Mouse (Mus musculus) right cerebral cortex, postnatal 10 days (tissue): ENCODE results near the gene Rnf126.
"Not testable (repeated sequence)": the region's sequence is repeated elsewhere in the genome, so short reads cannot be mapped to it uniquely, and the experiment has no call there.

ENCODE experiments used
- DNase-seq, 2 experiments: peaks; one replicate each; pipeline ENCODE4 v3.0.0; 2021; ENCODE audit warnings: low spot score in 2 of 2

Rnf126 gene

DNA sequence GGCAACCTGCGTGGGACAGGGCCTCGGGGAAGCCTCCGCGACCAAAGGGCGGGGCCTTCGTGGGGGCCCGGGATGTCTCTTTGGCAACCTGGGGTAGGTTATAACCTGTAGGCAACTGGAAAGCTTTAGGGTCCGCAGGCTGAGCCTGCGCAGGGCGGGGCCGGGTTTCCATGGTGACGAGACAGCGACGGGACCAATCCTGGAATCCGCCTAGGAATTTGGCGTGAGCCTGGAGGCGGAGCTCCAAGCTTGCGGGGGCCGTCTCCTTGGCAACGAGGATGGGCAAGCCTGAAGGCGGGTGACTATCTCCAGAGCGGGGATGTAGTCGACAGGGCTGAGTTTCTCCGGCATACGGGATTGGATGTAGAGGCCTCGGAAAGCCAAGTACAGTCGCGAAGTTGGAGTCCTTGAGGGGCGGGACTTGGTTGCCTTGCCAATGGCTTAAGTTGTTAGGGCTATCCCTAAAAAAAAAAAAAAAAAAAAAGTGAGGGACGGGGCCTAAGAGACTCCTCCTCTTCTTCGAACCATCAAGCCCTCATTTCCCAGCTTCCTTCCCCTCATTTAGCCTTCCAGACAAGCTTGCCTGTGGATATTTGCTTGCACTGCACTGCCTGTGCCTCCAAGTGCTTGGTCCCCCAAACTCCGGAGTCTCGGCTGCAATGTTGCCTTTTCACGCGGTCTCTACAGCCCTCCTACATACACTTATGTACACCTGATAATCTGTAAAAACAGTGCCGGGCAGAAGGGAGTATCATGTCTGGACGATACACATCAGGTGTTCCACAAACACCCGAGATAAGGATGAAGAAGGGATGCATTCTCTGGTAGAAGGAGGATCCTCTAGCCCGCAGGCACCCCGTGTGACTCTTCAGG is 856 bp upstream of the Rnf126 start:
- DNase-seq, result peak; percentile 98 to 99

DNA sequence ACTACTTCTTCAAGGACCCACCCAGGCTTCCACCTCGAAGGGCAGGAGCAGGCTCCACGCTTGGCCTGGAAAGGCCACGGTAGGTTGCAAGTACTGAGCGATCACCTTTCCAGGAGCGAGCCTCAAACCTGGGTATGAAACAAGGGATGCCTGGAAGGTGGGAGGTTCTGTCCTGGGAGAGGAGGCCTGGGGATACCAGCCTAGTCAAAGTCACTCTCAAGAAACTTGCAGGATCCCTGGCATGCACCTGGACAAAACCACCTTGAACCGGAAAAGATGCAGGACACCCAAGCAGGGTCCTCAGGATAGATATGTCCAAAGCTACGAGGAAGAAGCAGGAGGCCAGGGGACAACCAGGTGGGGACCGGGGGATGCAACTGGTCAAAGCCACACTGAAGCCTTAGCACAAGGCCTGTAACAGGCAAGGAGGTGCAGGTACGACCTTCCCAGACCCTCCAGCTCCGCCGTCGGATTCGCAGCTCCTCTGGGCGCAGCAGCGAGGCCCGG is 698 bp downstream of the Rnf126 start:
- DNase-seq, result peak in 1 of 2 experiments; percentile 35

DNA sequence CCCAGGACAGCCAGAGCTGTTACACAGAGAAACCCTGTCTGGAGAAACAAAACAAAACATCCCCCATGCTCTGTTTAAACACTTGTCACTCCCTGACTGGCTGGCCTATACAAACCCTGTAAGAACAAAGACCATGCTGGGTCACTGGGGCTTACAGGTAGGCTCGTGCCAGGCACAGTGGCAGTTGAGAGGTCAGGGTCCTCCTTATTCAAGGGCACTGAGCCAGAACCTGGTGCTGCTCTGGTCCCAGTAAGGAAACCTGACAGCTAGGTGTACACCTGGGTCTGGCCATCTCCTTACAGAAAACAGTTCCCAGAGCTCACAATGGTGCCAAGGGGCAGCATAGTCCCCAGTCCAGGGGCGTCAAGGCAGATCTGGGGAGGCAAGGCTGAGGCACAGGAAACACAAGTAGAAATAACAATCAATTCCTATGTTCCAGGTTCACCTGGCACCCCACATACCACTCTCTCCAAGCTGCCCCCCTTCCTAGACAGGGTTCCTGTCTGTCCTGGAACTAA is 1.5 kb downstream of the Rnf126 start:
- DNase-seq, result peak in 1 of 2 experiments; percentile 24

DNA sequence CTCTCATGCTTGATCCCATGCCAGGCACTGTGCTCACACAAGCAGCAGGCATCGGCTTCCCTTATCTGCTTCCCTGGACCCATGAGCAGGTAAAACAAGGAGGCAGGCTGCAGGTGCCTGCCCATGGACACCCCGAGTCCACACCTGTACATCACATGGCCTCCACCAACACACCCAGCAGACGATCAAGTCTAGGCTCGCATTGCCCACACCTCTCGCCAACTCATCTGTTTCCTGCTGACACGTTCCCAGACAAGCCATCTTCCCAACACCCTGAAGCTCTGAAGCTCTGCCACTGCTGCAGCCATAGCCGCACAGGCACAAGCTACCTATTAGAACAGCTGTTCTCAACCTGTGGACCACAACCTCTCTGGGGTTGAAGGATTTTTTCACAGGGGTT is 2.5 kb downstream of the Rnf126 start:
- no peak for DNase-seq

DNA sequence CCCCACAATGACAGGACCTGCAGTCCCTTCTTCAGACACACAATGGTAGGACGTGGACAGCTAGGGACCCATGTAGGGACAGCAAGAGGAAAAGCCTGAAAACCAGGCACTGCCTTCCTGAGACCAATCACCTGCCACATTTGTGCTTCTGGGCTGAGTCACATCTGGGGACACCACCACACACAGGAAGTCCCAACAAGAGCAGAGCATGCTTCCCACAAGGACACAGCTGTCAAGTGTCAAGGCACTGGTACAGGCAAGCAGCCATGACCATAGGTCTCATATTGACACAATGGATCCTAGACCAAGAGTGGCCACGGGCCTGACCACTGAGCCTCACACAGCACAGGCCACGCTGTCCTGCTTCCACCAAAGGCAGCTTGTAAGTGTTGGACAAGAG is 3.9 kb downstream of the Rnf126 start:
- DNase-seq, result no peak

DNA sequence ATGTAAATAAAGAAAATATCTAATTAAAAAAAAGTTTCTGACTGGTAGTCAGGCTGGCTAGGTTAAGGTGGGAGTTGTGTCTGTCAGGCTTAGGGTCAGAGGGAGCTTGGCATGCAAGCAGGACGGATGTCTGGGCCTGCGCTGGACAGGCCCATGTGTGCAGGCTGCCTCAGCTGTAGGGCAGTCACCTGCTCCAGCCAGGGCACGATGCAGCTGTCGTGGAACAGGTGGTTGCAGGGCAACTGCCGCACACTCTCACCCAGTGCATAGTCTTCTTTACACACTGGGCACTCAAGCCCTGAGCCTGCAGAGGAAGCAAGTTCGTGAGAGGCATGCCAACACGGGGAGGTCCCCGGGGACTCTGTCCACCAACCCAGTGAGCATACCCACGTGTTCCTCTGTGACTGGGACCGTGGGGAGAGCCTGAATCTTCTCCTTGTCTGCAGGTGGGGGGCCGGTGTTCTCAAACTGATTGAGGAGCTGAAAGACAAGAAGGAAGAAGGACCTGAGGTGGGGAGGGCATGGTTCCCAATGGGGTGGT is 6.1 kb downstream of the Rnf126 start:
- no peak for DNase-seq

DNA sequence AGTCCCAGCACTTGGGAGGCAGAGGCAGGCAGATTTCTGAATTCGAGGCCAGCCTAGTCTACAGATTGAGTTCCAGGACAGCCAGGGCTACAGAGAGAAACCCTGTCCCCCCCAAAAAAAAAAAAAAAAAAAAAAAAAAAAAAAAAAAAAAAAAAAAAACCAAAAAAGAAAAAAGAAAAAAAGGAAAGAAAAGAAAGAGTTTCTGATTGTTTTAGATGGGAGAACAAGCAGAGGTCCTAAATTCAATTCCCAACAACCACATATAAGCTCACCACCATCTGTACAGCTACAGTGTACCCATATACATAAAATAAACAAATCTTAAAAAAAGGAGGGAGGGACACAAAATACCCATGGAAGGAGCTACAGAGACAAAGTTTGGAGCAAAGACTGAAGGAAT is 7.1 kb downstream of the Rnf126 start:
- DNase-seq, result not testable (repeated sequence)

DNA sequence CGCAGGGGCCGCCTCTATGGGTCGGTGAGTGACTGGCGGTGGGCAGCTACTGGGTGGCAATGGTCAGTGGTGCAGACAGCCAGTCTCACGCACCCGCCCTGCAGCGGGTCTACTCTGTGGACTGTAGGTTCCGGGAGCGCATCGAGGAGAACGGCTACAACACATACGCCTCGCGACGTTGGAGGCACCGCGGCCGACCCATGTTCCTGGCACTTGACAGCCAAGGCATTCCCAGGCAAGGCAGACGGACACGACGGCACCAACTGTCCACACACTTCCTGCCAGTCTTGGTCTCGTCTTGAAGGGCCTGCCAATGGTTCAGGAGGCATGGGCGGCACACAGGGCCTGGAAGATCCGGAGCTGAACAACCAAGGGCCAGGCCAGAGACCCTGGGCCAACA is 10.1 kb downstream of the Rnf126 start:
- no peak for DNase-seq

DNA sequence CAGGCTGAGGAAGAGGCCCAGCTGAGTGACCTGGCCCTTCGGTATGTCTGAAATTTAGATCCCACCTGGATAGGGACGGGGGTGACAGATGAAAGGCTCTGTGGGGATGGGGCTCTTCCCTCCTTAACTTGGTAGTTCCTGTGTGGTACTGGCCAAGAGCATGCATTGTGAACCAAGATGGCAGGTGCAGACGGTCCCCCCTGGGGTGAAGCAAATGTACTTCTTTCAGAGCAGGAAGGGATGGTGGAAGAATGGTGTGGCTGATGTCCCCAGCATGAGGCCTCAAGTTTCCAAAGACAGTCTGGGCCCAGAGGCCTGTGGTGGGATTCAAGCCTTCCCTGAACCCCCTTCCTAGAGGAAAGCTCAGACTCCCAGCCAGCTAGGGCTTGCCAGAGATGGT is 10.9 kb downstream of the Rnf126 start:
- no peak for DNase-seq

DNA sequence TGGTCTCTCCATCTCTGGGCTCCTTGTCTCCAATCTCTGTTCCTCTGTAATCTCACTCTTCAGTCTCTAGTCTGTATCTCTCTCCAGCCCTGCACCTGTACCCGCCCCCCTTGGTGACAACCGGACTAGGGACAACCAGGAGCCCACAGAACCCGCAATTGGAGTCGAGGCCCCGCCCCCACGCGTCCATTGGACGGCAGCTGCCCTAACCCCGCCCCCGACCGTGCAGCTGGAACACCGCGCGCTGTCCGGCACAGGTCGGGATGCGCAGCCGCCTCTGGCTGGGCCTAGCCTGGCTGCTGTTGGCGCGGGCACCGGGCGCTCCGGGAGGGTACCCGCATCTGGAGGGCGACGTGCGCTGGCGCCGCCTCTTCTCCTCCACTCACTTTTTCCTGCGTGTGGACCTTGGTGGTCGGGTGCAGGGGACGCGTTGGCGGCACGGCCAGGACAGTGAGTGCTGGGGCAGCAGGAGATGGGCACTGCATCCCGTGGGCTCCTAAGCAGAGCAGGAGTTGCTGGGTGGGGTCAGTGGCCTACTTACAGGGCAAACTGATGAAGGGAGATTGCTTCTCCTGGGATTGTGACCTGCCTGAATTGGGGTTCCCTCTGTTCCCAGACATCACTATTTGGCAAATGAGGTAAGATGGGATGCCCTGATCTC is 11.8 kb downstream of the Rnf126 start, which contains the start of gene Fgf22:
Gene Fgf22, plus strand, starts transcription at position 221 of the 661 bp plus-strand sequence.
- DNase-seq, result peak; percentile 78 to 80

DNA sequence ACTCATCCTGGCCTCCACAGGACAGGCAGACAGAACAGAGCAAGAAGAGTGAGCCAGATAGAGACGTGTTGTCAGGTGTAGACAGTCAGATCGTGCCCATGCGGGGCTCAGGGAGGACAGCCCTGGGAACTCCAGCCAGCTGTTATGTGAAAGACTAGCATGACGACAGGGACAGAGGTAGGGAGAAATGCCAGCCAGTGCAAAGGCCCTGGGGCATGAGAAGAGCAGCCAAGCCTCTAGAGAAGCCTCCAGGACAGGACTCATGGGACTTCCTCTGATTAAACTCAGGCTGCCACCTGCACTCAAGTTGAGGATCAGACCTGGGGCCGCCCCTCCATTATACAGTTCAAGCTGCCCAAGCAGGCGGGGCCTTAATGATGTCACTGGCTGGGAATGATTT is 18.3 kb downstream of the Rnf126 start:
- no peak for DNase-seq

DNA sequence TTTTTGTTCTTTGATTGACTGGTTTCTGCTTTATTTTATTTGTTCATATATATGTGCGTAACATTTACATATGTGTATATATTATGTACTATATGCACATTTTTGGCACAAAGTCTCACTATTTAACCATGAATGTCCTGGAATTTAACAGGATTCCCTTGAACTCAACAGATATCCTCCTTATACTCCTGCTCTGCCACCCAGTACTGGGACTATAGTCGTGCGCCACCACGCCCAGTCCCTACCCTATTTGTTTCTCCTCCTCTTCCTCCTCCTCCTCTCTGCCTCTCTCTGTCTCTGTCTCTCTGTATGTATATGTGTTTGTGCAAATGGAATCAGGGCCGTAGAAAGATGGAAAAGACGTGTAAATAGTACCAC is 20.0 kb downstream of the Rnf126 start:
- no peak for DNase-seq

DNA sequence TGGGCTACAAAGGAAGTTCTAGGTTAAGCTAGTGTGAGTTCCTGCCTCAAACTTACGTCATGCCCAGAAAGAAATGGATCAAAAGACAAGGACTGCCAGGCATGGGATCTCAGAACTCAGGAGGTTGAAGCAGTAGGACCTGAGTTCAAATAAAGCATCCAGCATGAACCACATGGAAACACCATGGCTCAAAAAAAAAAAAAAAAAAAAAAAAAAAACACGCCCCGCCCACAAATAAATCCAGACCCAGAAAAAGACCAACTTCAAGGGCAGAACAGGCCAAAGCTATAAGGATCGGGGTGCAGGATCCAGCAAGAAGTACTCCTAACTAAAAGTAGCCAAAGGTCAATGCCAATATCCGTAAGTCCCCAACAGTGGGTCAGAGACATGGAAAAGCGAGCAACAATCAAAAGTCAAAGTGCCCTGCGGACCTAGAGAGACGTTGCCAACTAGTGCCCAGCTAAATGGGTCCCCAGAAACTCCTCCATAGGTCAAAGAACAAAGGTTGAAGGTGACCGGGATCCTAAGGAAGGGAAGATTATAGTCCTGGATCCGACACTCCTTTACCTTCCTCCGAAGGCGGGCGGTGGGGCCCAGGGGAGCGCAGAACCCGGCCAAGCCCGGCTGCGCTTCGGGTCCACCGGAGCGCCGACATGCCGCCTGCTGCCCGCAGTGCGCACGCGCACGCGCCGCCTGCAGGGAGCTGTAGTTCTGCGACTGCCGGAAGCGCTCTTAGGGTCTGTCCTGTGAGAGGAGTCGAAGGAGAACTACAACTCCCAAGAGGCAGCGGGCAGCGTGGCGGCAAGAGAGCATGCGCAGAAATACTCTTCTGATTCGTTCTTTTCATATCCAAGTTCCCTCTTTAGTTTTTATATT is 20.6 kb downstream of the Rnf126 start, which contains the start of gene Polrmt:
Gene Polrmt, minus strand, starts transcription at position 684 of the 876 bp plus-strand sequence.
- DNase-seq, result peak; percentile 98

DNA sequence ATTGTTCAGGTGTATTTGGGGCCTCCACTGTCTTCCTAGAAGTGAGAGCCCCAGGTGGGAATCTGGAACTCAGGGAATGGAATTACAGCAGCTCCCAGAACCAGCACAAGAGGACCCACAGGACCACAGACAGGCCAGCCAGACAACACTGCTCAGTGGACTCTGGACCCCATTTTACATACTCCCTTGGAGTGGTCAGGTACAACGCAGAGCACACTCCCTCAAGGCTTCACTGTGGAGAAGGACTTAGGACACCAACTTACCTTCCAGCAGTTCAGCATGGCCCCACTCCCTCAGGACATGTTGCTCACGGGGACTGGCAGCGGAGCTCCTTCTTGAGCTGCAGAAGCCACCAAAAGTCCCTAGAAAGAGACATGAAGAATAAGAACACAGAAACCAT is 21.3 kb downstream of the Rnf126 start:
- no peak for DNase-seq

DNA sequence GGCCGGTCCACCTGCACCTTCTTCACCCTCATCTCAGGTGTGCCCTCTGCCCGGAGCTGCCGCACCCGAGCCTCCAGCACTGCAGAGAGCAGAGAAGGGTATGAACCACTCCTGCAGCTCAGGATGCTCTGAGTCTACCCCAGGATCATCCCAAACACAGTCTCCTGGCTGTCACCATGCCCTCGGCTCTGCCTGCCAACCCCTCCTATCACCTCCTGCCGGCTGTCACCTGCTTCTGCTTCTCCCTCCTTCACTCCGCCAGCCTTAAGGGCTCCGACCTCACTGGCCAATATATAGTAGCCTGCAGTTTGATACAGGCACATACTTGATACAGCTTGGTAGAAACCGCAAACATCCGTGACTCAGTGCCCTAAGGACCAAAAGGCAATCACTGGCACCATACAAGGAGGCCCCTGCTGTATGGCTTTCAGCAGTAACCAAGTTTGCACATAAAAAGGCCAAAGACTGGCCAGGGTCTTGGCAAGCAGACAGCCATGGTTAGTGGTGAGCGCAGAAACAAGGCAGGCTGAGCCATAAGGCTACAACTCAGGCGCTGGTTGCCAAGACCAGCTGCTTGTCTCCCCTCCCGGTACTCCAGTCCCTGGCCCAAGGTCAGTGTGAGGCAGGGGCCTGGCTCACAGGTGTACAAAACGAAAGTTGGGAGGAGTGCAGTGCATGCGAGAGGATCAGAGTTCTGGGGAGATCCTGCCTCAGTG is 22.9 kb downstream of the Rnf126 start:
- no peak for DNase-seq

DNA sequence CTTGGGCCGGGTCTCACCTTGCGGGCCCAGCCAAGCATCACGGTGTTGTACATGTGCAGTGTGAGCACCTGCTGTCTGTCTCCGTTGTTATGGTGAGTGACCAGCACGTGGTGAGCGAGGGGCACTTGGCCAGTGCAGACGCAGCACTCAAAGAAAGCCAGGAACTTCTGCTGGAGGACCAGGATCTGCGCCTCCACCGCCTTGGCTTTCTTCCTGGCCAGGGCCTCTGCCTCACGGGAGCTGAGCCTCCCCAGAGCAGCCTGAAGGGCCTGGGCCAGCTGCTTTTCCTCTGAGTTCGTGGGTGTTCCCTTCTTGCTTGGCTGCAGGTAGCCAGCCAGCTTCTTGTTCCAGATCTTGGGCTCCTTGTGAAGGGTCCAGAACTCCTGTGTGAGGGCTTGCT is 23.6 kb downstream of the Rnf126 start:
- DNase-seq, result no peak

DNA sequence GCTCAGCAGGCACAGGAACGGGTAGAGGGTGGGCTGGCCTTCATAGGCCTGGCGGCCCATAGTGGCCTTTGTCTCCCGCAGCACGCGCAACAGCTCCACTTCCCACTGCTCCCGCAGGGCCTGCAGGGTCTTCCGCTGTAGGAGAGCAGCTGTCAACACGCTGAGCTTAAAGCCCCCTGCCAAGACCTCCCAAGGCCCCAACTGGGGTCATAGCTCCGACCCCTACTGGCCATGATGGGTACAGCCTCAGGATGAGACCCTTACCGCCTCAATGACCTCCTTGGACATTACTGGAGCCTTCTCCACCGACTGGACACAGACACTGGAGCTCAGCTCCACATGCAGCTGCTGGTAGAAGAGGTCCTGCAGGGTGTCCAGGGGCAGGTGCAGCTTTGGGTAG is 25.9 kb downstream of the Rnf126 start:
- no peak for DNase-seq

DNA sequence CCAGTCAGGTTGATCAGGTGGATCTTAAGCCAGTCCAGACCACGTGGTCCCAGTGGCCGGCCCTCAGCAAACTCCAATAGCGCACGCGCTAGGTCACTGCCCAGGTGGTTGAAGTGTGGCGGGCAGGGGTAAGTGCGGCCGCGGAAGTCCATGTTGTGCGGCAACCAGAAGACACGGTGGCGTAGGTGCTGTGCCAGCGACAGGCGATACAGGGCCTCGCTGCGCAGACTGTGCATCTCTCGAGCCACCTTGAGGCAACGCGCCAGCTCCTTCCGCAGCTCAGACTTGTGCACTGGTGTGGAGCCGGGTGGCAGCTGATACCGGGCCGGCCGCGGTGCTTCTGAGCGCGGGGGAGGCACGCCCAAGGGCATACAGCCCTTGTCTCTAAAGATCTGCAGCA is 27.5 kb downstream of the Rnf126 start:
- no peak for DNase-seq

DNA sequence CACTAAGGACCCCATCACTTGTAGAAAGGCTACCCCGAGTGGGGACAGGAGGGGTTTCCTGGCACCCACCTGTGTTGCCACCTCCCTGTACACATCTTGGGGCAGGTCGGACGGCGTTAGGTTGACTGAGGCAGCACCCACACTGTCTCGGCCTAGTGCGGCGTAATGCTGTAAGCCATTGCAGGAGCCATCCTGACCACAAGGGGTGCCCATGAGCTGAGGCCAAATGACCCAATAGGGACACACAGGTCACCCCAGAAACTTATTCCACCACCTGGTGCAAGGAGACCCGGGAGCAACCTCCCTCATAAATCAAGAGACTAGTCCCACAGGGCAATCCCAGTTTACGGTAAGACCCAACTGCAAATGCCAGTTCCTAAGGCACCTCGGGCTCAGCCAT is 28.5 kb downstream of the Rnf126 start:
- no peak for DNase-seq

DNA sequence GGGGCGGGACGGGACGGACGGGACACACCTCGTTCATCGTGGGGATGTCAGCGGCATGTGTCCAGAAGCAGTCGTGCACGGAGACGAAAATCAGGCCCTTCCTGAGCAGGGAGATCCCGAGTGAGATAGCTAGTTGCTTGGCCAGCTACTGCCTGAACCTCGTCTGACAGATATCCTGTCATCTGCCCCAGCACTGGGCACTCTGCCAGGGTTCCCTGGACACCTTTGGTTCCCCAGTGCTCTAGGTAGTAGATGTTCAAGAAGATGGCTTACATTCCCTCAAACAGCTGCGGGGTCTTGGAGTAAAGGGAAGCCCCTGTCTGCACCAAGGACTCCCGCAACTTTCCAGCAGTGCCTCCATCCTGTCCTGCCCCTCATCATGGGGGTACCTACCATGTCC is 30.0 kb downstream of the Rnf126 start:
- no peak for DNase-seq

DNA sequence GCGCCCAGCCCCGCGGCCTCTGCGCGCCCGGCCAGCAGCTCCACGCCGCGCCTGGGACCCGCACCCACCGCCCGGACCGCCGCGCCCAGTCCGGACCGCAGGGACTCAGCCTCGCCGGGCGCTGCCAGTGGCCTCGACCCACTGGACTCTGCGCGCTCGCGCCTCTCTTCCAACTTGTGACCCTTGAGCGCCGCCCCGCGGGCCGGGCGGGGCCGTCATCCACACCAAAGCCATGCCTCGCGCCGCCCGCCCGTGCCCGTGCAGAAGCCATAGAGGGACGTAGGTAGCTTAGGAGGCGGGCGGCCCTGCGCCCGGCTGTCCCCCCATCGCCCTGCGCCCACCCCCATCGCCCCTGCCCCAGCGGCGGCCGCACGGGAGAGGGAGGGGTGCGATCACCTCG is 31.4 kb downstream of the Rnf126 start:
- DNase-seq, result no peak
